Mouse (Mus musculus): Measurements from ENCODE around the gene Gpi1.

Gpi1 gene

GRCm38 (mm10) chr7:34230116-34230515, at the start of gene Gpi1:
TSS of gene Gpi1 (minus strand) at chr7:34230336.
- peak; percentile 88 for DNase-seq (ENCODE audit: low read depth, low spot score)

- DNase-seq (ENCODE audit: low read depth, low spot score) = no peak
Measured at GRCm38 (mm10) chr7:34277656-34278055, 47.5 kb upstream of the Gpi1 start.

GRCm38 (mm10) chr7:34276066-34276465, 45.9 kb upstream of the Gpi1 start:
- DNase-seq (ENCODE audit: low read depth, low spot score) = no peak

GRCm38 (mm10) chr7:34272465-34272864, 42.3 kb upstream of the Gpi1 start:
- no peak for DNase-seq (ENCODE audit: low read depth, low spot score)

- DNase-seq (ENCODE audit: low read depth, low spot score) = peak; percentile 54
Measured at GRCm38 (mm10) chr7:34268463-34268862, 38.3 kb upstream of the Gpi1 start.

DNA sequence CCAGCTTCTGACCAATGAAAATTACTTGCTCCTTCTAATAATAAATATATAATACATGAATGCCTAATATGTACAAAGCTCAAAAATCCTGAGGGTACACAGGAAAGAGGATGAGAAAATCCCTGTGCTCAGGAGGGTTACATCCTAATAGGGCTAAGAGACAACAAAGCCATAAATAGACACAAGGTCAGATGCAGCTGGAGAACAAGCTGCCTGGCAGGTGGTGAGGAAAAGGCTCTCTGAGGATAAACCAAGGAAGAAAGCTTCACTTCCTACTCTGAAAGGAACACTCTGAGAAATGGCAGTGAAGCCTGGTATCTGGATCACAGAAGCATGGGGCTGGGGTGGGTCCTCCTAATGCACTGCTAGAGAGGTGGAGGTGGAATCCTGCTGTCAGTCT, 36.3 kb upstream of the Gpi1 start:
- DNase-seq (ENCODE audit: low read depth, low spot score) = peak; percentile 30

GRCm38 (mm10) chr7:34265876-34266346, 35.8 kb upstream of the Gpi1 start:
- peak; percentile 18 for DNase-seq (ENCODE audit: low read depth, low spot score)

- no peak for DNase-seq (ENCODE audit: low read depth, low spot score)
Measured at GRCm38 (mm10) chr7:34263437-34263836, 33.3 kb upstream of the Gpi1 start.

DNA sequence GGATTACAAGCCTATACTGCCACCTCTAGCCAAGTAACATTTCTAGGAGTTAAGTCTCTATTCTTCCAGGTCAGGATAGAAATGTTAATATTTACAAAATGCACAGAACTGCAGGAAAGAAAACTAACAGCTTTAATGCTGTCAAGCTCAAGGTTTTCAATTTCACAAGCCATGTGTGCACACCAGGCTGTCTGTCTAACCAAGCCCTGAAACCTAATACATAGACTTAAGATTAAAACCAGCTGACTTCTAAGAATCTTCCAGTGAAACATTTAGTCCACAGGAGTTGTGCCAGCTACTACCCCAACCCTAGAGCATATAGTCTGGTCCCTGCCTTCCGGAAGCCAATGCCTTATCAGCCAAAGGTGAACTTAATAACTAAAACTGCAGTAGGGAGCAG, 28.3 kb upstream of the Gpi1 start:
- no peak for DNase-seq (ENCODE audit: low read depth, low spot score)

GRCm38 (mm10) chr7:34257279-34257678, 27.1 kb upstream of the Gpi1 start:
- no peak for DNase-seq (ENCODE audit: low read depth, low spot score)

GRCm38 (mm10) chr7:34255916-34256315, 25.8 kb upstream of the Gpi1 start:
- DNase-seq (ENCODE audit: low read depth, low spot score) = no peak

GRCm38 (mm10) chr7:34255137-34255536, 25.0 kb upstream of the Gpi1 start:
- DNase-seq (ENCODE audit: low read depth, low spot score) = no peak

GRCm38 (mm10) chr7:34252030-34252429, 21.9 kb upstream of the Gpi1 start:
- peak; percentile 51 for DNase-seq (ENCODE audit: low read depth, low spot score)

- DNase-seq (ENCODE audit: low read depth, low spot score) = no peak
Measured at GRCm38 (mm10) chr7:34250738-34251137, 20.6 kb upstream of the Gpi1 start, which contains the start of gene Gm6096. TSS of gene Gm6096 (plus strand) at chr7:34251038.

GRCm38 (mm10) chr7:34246870-34247499, 16.8 kb upstream of the Gpi1 start:
- peak; percentile 45 for DNase-seq (ENCODE audit: low read depth, low spot score)

GRCm38 (mm10) chr7:34242176-34242575, 12.0 kb upstream of the Gpi1 start:
- peak; percentile 64 for DNase-seq (ENCODE audit: low read depth, low spot score)

GRCm38 (mm10) chr7:34238086-34238485, 8.0 kb upstream of the Gpi1 start:
- DNase-seq (ENCODE audit: low read depth, low spot score) = no peak

- DNase-seq (ENCODE audit: low read depth, low spot score) = peak; percentile 61
Measured at GRCm38 (mm10) chr7:34235602-34236001, 5.5 kb upstream of the Gpi1 start.

- DNase-seq (ENCODE audit: low read depth, low spot score) = peak; percentile 34
Measured at GRCm38 (mm10) chr7:34234610-34235561, 4.8 kb upstream of the Gpi1 start.

DNA sequence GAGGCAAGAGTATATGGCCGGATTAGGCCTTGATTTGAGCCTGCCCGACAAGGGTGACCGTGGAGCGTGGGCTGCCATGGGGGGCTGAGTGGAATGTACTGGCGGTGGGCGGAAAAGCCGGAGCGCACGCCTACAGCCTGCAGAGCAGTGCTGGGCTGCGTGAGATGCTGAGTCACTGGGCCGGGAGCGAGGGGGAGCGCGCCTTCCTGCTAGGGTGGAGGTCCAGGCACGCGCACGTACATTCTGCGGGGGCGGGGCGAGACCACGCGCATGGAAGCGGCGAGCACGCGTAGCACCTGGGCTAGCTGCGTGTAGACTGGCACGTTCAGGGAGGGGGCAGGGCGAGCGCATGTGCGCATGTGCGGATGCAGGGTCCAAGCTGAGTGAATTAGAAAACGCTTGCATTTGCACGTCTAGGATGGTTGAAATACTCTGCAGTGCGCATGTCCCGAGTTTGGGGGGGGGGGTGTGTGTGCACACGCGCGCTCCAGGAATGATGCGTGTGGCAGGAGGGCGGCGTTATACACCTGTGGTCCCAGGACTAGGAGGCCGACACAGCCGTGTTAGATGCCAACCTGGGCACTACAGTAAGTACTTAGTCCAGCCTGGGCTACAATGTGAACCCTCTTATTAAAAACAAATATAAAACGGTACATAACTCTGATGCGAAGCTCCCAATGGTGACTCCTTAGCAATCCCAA, 3.9 kb upstream of the Gpi1 start:
- peak; percentile 99 for DNase-seq (ENCODE audit: low read depth, low spot score)

DNA sequence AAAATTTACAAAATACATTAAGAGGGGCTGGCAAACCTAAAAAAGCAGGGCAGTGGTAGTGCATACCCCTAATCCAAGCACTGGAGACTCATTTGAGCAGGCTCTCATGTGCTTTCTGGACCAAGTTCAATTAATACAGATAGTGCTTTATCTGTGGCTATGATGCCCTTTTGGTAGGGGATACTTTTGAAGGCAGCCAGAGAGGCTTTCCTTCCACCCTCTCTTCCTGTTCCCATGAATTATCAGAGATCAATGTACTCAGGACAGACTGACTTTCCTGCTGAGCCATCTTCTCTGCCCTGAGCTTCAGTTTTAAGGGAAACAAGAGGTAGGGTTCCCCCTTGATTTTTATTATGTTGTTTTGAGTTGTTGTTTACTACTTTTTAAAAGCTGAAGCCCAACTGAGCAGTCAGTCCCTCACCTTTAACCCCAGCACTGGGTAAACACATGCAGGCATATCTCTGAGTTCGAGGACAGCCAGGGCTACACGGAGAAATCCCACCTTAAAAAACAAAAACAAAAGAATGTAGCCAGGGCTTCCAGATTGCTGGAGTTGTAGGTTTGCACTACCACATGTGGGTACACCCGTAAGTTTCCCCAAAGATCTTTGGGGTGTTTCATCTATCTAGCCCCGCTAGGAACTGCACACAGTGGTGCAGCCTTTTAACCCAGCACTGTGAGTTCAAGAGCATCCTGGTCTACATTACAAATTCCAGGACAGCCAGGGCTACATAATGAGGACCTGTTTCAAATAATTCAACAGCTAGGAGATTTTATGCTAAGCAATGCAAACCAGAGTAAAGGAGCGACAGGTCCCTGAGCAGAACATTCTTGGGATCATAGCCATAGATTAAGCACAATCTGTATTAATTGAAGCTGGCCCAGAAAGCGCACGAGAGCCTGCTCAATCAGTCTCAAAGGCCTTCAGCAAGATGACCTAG, 2.9 kb upstream of the Gpi1 start:
- DNase-seq (ENCODE audit: low read depth, low spot score) = no peak
